Mouse (Mus musculus) spleen, postnatal 36 days (tissue): Measurements from ENCODE around the gene Sort1.
A peak's percentile ranks its signal among the peaks of the same experiment; 100 is the strongest.

Experiments used
- DNase-seq, 2 experiments: peaks; one replicate each; pipeline ENCODE4 v3.0.0; 2022; ENCODE audit warnings: low spot score in 2 of 2, mixed read lengths in 1 of 2

Gene Sort1

DNA sequence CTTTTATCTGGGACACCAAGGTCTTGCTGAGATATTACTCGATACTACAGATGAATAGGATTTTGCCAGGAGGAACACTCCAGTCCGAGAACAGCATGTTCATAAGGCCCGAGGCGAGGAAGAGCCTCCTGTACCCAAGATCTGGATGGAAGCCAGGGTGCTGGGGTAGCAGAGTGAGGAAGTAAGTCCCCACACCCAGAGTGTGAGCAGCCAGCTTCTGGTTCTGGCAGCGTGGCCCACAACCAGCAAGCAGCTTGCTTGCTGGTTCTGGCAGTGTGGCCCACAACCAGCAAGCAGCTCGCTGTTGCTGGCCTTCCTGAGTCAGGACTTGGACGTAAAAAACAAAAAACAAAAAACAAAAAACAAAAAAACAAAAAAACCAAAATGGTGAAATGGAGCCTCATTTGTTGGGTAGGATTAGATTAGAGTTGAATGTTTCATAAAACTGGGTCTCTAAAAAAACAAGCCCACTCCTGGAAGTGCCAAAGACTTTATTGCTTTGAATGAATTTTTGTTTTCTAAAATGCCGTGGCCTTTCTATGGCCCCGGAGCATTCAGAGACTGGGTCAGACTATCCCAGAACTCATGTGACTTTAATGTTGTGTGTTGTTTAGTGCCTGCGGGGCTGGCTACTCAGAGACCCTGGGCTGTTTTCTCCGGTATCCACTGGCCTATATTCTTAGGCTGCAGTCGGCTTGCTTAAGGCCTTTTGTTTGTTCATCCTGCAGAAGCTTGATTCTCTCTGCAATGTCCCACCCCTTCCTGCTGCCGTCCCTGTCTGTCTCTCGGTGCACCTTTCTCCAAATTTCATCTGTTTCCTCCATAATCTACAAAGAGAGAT, 11.7 kb downstream of the Sort1 start:
- peak; percentile 34 to 36 for DNase-seq

DNA sequence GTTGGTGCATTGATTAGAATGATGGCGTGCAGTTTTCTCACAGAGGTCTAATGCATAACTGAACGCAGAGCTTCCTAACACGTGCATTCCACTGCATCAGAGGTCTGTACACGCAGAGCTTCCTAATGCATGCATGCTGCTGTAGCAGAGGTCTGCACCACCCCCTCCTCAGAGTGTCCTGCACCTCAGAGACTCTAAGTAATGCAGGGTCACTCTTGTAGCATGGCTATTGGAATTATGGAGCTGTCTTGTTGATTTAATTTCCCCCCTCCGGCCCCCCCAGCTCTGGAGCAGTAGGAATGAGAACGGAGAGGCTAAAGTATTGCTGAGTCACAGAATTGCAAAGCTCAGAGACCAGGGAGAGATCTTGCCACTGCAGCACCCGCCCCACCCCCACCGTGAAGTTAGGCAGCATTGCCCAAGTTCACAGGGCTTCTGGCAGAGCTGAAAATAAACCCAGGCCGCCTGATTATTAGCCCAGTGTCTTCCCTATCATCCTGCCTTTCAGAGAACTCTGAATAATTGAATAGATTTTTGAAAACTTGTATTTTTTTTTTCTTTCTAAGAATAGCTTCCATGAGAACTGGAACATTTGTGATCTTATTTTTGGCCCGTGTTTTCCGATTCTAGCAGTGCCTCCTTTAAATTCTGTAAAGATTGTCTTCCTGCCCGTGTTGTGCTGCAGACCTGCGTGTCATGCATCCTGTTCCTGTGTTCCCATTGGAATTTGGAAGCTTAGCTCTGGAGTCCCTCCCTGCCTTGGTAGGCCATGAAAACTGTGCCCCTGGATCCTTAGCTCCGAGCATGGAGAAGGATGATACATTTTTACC, 12.6 kb downstream of the Sort1 start:
- peak; percentile 36 to 37 for DNase-seq

DNA sequence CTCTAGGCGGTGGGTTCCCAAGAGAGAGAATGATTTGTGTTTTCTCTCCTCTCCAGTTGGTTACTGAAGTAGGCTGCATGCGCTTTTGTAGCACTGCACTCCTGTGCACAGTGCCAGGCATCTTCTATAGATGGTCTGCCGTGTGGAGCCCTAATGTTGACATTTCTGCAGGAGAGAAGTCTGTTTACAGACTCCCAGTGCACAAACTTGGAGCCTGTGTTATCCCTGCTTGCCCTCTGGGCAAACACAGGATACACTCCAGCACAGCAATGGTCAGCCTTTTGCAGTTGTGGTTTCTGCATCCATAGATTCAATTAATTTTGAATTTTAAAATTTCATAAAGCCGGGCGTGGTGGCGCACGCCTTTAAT, 13.2 kb downstream of the Sort1 start:
- no peak for DNase-seq

DNA sequence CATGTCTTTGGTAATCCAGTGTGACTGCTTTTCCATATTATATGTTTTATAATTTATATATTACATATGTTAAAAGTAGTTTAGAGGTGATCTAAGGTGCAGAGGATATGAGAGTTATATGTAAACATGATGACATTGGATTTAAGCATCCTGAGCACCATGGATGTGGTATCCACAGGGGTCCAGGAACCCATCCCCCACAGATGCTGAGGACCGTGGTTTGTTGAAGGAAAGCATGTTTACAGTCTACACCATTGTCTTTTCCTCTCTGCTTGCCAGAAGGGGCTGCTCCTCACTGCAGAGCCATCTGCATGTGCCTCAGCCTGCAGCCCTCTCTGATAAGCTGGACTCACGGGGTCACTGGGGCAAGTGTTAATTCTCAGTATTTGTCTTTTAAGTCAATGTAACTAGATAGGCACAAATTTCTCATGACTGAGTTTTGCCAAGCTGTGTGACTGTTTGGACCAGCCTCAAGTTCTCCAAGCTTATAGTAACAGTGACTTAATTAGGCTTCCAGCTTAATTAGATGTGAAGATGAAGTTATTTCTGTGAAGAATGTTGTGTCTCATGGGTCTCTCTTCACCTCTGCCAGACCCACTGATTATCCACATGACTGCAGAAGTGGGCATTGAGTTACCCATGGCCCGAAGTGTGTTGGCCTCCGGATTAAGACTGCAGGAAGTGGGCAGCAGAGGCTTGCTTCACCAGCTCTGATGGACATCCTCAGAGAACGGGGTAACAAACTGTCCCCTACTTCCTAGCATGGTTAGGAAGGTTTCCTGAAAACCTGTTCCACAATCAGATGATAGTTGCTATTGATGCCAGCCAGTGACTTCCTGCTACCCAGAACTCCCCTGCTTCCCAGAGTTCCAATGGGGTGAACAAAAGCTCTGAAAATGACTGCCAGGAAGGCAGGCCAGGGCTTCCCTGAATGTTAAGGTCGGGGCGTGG, 14.0 kb downstream of the Sort1 start:
- DNase-seq: no peak

DNA sequence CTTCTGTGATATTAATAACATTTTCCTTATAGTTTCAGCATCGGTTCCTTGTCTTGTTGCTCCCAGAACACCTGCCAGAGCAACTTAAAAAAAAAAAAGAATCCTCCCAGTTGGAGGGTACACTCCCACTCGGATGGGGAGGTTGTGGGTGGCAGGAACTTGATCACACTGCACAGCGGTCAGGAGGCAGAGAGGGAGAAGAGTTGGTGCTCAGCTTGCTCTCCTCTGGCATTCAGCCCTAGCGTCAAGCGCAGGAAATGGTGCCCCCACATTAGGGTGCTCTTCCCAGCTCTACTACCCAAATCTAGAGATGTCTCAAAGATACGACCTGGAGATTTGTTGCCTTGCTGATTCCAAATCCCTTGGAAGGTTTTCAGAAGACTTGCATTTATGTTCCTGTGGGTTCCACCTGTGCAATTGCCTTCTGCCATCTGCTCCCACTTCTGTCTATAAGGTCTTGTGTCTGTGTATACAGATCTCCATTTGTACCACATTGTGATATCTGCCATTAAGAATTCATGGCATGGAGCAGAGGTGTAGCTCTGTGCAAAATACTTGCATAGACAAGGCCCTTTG, 16.7 kb downstream of the Sort1 start:
- no peak for DNase-seq

DNA sequence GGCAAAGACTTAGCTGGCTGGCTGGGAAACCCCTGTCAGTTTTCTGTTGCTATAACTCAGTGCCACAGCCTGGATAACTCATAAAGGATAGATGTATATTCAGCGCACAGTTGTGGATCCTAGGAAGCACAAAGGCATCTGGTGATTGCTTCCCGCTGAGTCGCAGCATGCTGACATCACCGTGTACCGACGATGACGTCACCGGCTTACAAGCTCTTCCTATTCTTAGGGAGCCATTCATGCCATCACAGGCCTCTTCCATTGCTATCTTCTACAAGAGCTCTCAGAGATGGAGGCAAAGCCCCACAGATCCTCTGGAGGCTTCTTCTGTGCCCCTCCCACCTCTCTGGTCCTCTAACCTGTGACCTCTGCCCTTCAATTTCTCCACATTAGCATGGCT, 19.8 kb downstream of the Sort1 start:
- no peak for DNase-seq

DNA sequence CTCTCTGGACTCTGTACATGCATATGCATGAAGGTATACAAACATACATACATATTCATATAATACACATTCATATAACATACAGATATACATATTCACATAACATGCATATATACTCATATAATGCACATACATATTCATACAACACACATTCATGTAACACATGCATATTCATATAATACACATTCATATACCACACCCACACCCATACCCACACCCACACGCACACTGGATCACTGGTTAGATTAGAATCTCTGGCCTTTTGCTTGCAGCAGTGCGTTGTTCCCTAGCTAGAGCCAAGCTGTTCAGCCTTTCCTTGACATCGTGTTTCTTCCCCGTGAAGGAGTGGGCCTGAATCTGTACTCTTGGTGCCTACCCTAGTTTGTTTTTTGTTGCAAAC, 20.9 kb downstream of the Sort1 start:
- no peak for DNase-seq

DNA sequence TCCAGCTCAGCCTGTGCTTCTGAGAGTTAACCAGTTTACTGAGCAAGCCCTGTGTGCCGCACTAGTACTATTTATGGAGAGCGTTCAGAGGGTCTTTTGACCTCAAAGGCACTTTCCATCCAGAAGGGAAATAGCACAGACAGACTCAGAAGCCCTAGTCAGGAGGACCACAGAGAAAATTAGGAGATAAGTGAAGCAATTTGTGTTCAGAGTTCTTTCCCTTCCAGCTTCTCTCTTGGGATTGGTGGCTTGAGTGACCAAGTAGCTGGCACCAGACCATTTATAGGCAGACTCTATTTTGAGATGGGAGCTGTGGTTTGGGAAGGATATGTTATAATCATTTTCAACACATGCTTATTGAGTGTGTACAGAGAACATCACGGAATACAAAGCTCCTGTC, 22.5 kb downstream of the Sort1 start:
- no peak for DNase-seq

DNA sequence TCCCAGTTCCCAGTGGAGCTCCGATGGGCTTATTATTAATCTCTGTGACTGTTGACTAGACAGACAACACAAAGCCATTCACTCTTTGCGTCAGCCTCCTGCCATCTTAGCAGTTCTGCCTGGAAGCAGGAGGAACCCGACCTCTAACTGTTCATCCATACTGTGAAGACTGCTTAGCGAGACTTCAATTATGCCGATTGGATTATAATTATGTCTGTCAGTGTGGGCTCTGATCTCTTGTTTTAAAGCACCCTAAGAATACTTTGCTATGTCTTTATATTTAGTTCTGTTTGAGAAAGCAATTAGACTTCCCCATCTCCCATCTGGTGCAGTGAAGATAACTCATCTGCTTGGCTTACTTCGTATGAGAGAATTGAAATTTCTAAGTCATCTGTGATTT, 23.6 kb downstream of the Sort1 start:
- no peak for DNase-seq

DNA sequence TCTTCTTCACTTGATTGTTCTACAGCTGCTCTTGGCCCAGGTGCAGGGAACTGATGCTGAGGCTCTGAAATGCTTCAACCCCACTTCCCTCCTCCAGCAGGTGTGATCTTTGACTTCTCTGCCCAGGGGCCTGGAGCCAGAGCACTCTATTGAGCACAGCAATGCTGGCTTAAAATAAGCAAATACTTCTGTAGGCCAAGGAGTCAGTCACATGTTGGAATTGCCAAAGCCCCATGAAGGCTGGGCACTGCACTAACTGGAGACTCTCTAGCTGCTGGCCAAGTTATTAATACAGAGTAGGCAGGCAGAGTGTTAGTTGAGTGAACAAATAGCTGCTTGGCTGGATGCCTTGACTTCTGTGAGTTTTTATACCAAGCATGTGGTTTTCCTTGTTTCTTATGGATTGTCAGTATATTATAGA, 27.0 kb downstream of the Sort1 start:
- no peak for DNase-seq

DNA sequence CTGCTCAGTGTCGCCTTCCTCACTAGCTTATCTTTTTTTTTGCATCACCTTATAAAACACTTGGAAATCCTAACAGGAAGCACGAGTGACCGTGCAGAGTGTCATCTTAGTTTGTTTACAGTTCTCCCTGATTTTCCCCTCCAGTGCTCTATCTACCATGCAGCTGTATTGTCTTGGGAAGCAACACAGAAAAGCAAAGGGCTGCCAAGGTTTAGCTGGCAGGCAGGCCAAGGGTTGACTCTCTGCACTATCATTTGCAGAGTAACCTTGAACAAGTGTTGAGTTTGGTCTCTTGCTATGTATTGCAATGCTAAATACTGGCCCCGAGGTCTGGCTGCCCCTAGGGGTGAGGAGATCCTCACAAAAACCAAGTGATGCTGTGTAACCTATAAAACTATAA, 27.8 kb downstream of the Sort1 start:
- DNase-seq: no peak

DNA sequence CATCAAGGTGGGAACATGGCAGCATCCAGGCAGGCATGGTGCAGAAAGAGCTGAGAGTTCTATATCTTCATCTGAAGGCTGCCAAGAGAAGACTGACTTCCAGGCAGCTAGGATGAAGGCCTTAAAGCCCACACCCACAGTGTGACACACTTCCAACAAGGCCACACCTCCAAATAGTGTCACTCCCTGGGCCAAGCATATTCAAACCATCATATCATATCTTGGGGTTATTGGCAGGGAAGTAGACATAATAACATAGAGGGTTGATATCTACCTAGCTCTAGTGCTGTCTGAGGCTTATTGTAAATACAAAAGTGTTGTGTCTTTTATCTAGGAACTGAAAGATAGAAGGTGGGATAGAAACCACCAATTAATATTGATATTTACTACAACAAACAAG, 28.5 kb downstream of the Sort1 start:
- DNase-seq: no peak

DNA sequence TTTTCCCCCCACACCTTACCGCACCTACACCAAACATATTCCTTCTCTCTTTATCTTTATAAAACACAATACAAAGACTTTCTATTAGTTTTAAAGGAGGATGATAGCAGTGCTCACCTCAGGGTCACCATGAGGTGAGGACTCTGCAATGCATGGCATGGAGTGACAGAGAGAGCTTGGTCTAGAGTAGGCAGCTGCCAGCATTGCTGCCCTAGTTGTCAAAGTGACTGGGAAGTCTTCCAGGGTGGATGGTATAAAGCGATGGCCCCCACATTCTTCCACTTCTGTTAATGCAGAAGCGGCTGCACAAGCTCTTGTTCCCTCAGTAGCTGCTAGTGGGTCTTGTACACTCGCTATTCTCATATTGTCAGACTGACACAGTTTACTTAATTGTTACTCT, 29.3 kb downstream of the Sort1 start:
- no peak for DNase-seq

DNA sequence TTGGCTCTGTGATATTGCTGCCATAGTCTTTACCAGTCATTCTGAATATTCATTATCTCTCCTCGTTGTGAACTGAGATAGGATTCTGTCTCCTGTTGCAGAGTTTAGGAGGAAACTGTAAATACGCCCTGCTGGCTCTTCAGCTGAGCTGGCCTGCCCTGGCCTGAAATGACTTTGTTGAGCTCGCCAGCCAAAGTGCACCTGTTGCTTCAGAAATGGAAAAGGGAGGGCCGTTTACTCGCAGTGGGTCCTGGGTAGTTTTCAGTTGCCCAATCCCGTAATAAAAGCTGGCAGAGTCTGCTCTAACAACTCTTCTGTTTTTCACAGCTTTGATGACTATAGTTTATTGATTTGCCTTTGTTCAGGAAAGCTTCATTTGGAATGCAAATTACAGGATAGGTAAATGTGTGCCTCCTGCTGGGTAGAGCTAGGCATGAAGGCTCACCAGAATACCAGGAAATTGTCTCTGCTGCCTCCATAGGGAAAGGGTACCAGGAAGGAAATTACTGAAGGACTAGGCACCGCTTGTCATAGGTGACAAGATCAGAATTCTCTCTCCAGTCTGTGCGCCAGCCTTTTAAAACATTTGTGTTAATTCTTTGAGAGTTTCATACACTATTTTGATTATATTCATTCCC, 30.3 kb downstream of the Sort1 start:
- DNase-seq: no peak

DNA sequence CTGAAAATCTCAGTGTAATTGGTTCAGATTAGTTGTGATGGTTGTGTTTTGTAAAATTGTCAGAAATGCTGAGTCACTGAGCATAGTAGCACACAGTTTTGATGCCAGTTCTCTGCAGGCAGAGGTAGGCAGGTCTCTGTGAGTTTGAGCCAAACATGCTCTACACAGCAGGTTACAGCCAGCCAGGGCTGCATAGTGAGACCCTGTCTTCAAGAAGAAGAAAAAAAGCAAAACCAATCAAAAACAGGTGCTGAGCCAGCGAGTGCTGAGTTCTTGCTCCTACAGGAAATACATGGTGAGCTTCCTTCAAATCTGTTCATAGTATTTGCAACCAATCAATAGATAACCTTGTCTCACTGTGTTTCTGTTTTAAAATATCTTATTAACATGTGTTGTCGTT, 34.6 kb downstream of the Sort1 start:
- no peak for DNase-seq

DNA sequence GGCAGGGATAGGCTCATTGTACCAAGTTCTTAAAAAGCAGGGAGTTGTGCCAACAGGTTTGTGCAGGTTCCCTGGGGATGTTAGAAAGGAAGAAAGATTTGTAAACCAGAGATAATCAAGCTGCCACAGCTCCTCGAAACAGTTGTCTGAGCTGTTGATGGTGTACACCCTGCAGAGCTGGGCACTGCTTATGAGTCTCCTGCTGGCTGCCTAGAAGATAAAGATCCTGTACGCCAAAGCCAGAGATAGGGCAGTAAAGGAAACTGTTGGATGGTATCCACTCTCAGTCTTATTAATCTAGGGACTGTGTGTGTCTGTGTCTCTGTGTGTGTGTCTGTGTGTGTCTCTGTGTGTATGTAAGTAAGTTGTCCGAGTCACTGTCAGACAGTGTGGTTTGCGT, 37.8 kb downstream of the Sort1 start:
- DNase-seq: no peak

DNA sequence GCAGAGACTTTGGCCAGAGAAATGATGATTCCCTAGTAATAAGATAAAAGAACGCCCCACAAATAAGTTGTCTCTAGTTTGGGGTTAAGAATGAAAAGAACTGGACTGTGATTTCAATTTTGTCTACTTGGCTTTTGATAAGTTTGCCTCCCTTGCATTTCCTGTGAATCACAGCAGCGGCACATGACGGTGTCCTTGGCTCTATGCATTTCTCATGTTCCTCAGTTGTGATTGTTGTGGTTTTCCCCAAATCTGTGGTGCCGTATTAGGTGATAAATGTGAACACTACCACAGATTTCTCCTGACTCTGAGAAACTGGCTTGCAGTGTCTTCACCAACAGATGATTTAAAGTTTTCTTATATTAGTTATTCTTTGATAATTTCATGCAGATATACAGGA, 38.3 kb downstream of the Sort1 start:
- no peak for DNase-seq

DNA sequence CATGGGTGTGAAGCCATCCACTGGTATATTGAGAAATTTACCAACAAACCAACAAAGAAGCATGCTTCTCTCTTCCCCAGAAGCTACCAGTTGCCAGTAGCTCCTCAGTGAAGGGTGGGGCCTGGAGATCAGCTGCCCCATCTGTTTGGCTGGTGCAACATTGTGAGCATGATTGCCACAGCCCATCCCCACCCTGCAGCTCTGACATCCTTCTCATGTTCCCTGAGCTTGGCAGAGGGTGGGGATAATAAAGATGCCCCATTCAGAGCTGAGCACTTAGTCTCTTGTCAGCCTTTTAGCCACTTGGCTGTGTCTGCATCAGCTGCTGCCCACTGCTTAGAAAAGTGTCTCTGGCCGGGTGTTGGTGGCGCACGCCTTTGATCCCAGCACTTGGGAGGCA, 39.1 kb downstream of the Sort1 start:
- peak; percentile 4 to 14 for DNase-seq

DNA sequence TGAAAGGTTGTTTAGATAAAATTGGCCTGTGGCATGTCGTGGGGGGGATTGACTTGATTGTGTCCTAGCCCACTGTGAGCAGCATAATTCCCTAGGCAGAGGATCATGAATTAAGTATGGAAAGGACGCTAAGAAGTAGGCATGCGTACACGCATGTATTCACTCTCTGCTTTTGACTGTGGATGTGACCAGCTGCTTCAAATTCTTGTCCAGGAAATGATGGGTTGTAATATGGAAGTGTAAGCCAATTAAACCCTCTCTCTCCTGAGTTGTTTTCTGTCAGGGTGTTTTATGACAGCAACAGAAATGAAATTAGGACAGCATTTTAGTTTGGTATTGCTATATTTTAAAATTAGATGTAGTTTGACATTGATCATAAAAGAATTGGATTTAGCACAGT, 41.0 kb downstream of the Sort1 start:
- DNase-seq: no peak

DNA sequence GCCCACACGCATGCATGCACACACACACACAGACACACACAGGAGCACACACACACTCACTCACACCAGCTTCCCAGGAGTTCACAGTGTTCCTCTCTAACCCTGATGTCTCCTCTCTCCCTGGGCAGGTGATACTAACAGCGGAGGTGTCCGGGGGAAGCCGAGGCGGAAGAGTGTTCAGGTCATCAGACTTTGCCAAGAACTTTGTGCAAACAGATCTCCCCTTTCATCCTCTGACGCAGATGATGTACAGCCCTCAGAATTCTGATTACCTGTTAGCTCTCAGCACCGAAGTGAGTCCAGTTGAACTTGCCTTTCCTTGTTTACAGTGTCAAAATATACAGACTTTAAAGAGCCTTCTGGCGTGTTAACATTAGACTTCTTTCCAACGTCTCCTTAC, 41.6 kb downstream of the Sort1 start:
- DNase-seq: no peak

DNA sequence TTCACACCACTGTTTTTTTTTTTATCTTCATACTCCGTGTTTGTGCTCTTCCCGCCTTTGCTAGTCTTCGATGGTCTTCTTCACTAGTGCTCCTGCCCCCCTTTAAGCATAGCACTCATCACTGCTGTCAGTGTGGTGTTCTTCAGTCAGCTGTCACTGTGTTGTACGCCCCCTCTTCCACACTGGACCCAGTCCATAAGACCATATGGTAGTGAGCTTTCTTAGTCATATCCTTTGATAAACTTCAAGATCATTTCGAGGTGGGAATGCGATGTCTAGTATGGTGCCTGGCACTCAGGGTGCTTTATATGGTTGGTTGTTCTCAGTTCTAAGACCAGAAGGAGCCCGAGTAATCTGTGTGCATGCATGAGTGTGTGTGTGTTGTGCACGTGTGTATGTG, 43.4 kb downstream of the Sort1 start:
- DNase-seq: no peak
